Mouse (Mus musculus): ENCODE results near the gene Clstn2.

- TF ChIP-seq POLR2A (IDR thresholded peaks at IDR 0.05; ENCODE audit: low read depth, low read length), result no peak
- TF ChIP-seq CTCF (conservative IDR thresholded peaks at IDR 0.05; ENCODE audit: insufficient read depth, insufficient read length, low read depth, low read length), result no peak
These were observed at the start of gene Clstn2 for GRCm38 (mm10) chr9:98032573-98033272.
